Mouse (Mus musculus): ENCODE data around the gene Zc3h12d. TPM values are rescaled to one million over a fixed set of nuclear protein-coding genes. Genes with fewer than 3 reads are reported as not detected.

Zc3h12d gene
- total RNA-seq, 1 experiment, result 0.04 TPM

GRCm38 (mm10) chr10:7843181-7843580 is 10.9 kb downstream of the Zc3h12d start:
- TF ChIP-seq CHD2 (IDR thresholded peaks at IDR 0.05; ENCODE audit: low read depth, low read length) (no peak), MAFK (IDR thresholded peaks at IDR 0.05; ENCODE audit: insufficient read depth, low read depth, low read length) (no peak), ZC3H11A (IDR thresholded peaks at IDR 0.05; ENCODE audit: borderline replicate concordance, low read depth, low read length) (no peak), HCFC1 (IDR thresholded peaks at IDR 0.05; ENCODE audit: borderline replicate concordance, insufficient read depth, low read length) (no peak), ZNF384 (IDR thresholded peaks at IDR 0.05; ENCODE audit: low read depth, low read length) (no peak)
- Histone ChIP-seq H3K4me1 (ENCODE audit: control insufficient read depth in 2 of 2, insufficient read depth in 2 of 2, low read length in 2 of 2, poor library complexity in 1 of 2) (no peaks in the 10 kb centered on the region), H3K9me3 (ENCODE audit: control insufficient read depth, insufficient read depth, low read depth, low read length) (no peaks in the 10 kb centered on the region), H3K36me3 (ENCODE audit: control insufficient read depth, insufficient read depth, low read length, poor library complexity, severe bottlenecking) (no peaks in the 10 kb centered on the region), H3K4me3 (ENCODE audit: insufficient read depth in 1 of 2, low read depth in 1 of 2, low read length in 2 of 2, poor library complexity in 1 of 2, severe bottlenecking in 1 of 2) (no peak overlapping the region), H3K27ac (ENCODE audit: insufficient read depth, low read depth, low read length, poor library complexity, severe bottlenecking) (no peak overlapping the region), H3K9ac (ENCODE audit: insufficient read depth, low read depth, low read length, poor library complexity, severe bottlenecking) (no peak overlapping the region)
- DNase-seq (ENCODE audit: low read depth, low spot score), result no peak
- in situ Hi-C loops (cut with MboI; ENCODE audit: low sequenced_read_pairs in 2 of 2, unreplicated experiment in 2 of 2), result no loop called here

GRCm38 (mm10) chr10:7844161-7844560 is 11.9 kb downstream of the Zc3h12d start:
- Histone ChIP-seq H3K27ac (ENCODE audit: insufficient read depth, low read depth, low read length, poor library complexity, severe bottlenecking) (no peak overlapping the region), H3K36me3 (ENCODE audit: control insufficient read depth, insufficient read depth, low read length, poor library complexity, severe bottlenecking) (no peaks in the 10 kb centered on the region), H3K9me3 (ENCODE audit: control insufficient read depth, insufficient read depth, low read depth, low read length) (no peaks in the 10 kb centered on the region), H3K4me3 (ENCODE audit: insufficient read depth in 1 of 2, low read depth in 1 of 2, low read length in 2 of 2, poor library complexity in 1 of 2, severe bottlenecking in 1 of 2) (no peak overlapping the region), H3K9ac (ENCODE audit: insufficient read depth, low read depth, low read length, poor library complexity, severe bottlenecking) (no peak overlapping the region), H3K4me1 (ENCODE audit: control insufficient read depth in 2 of 2, insufficient read depth in 2 of 2, low read length in 2 of 2, poor library complexity in 1 of 2) (no peaks in the 10 kb centered on the region)
- DNase-seq (ENCODE audit: low read depth, low spot score), result no peak
- in situ Hi-C loops (cut with MboI; ENCODE audit: low sequenced_read_pairs in 2 of 2, unreplicated experiment in 2 of 2), result no loop called here
- TF ChIP-seq HCFC1 (IDR thresholded peaks at IDR 0.05; ENCODE audit: borderline replicate concordance, insufficient read depth, low read length), result no peak
- TF ChIP-seq ZNF384 (IDR thresholded peaks at IDR 0.05; ENCODE audit: low read depth, low read length), result no peak
- TF ChIP-seq MAFK (IDR thresholded peaks at IDR 0.05; ENCODE audit: insufficient read depth, low read depth, low read length), result no peak
- no peak for TF ChIP-seq ZC3H11A (IDR thresholded peaks at IDR 0.05; ENCODE audit: borderline replicate concordance, low read depth, low read length)
- no peak for TF ChIP-seq CHD2 (IDR thresholded peaks at IDR 0.05; ENCODE audit: low read depth, low read length)

- Histone ChIP-seq H3K27ac (ENCODE audit: insufficient read depth, low read depth, low read length, poor library complexity, severe bottlenecking) (no peak overlapping the region), H3K9ac (ENCODE audit: insufficient read depth, low read depth, low read length, poor library complexity, severe bottlenecking) (no peak overlapping the region), H3K36me3 (ENCODE audit: control insufficient read depth, insufficient read depth, low read length, poor library complexity, severe bottlenecking) (no peaks in the 10 kb centered on the region), H3K4me1 (ENCODE audit: control insufficient read depth in 2 of 2, insufficient read depth in 2 of 2, low read length in 2 of 2, poor library complexity in 1 of 2) (no peaks in the 10 kb centered on the region), H3K9me3 (ENCODE audit: control insufficient read depth, insufficient read depth, low read depth, low read length) (no peaks in the 10 kb centered on the region), H3K4me3 (ENCODE audit: insufficient read depth in 1 of 2, low read depth in 1 of 2, low read length in 2 of 2, poor library complexity in 1 of 2, severe bottlenecking in 1 of 2) (no peak overlapping the region)
- DNase-seq (ENCODE audit: low read depth, low spot score), result no peak
- in situ Hi-C loops (cut with MboI; ENCODE audit: low sequenced_read_pairs in 2 of 2, unreplicated experiment in 2 of 2), result no loop called here
- TF ChIP-seq ZNF384 (IDR thresholded peaks at IDR 0.05; ENCODE audit: low read depth, low read length) (no peak), CHD2 (IDR thresholded peaks at IDR 0.05; ENCODE audit: low read depth, low read length) (no peak), MAFK (IDR thresholded peaks at IDR 0.05; ENCODE audit: insufficient read depth, low read depth, low read length) (no peak), HCFC1 (IDR thresholded peaks at IDR 0.05; ENCODE audit: borderline replicate concordance, insufficient read depth, low read length) (no peak), ZC3H11A (IDR thresholded peaks at IDR 0.05; ENCODE audit: borderline replicate concordance, low read depth, low read length) (no peak)
Measured at GRCm38 (mm10) chr10:7845136-7845535, 12.9 kb downstream of the Zc3h12d start.

GRCm38 (mm10) chr10:7845991-7846390 is 13.7 kb downstream of the Zc3h12d start:
- Histone ChIP-seq H3K9me3 (ENCODE audit: control insufficient read depth, insufficient read depth, low read depth, low read length) (no peaks in the 10 kb centered on the region), H3K9ac (ENCODE audit: insufficient read depth, low read depth, low read length, poor library complexity, severe bottlenecking) (no peak overlapping the region), H3K4me3 (ENCODE audit: insufficient read depth in 1 of 2, low read depth in 1 of 2, low read length in 2 of 2, poor library complexity in 1 of 2, severe bottlenecking in 1 of 2) (no peak overlapping the region), H3K27ac (ENCODE audit: insufficient read depth, low read depth, low read length, poor library complexity, severe bottlenecking) (no peak overlapping the region), H3K36me3 (ENCODE audit: control insufficient read depth, insufficient read depth, low read length, poor library complexity, severe bottlenecking) (no peaks in the 10 kb centered on the region), H3K4me1 (ENCODE audit: control insufficient read depth in 2 of 2, insufficient read depth in 2 of 2, low read length in 2 of 2, poor library complexity in 1 of 2) (no peaks in the 10 kb centered on the region)
- in situ Hi-C loops (cut with MboI; ENCODE audit: low sequenced_read_pairs in 2 of 2, unreplicated experiment in 2 of 2), result no loop called here
- no peak for DNase-seq (ENCODE audit: low read depth, low spot score)
- TF ChIP-seq ZC3H11A (IDR thresholded peaks at IDR 0.05; ENCODE audit: borderline replicate concordance, low read depth, low read length) (no peak), ZNF384 (IDR thresholded peaks at IDR 0.05; ENCODE audit: low read depth, low read length) (no peak), CHD2 (IDR thresholded peaks at IDR 0.05; ENCODE audit: low read depth, low read length) (no peak), MAFK (IDR thresholded peaks at IDR 0.05; ENCODE audit: insufficient read depth, low read depth, low read length) (no peak), HCFC1 (IDR thresholded peaks at IDR 0.05; ENCODE audit: borderline replicate concordance, insufficient read depth, low read length) (no peak)

- H3K36me3 ChIP-seq (ENCODE audit: control insufficient read depth, insufficient read depth, low read length, poor library complexity, severe bottlenecking), result no peaks in the 10 kb centered on the region
- H3K4me3 ChIP-seq (ENCODE audit: insufficient read depth in 1 of 2, low read depth in 1 of 2, low read length in 2 of 2, poor library complexity in 1 of 2, severe bottlenecking in 1 of 2), result no peak overlapping the region
- H3K27ac ChIP-seq (ENCODE audit: insufficient read depth, low read depth, low read length, poor library complexity, severe bottlenecking), result no peak overlapping the region
- no peak for TF ChIP-seq CHD2 (IDR thresholded peaks at IDR 0.05; ENCODE audit: low read depth, low read length)
- TF ChIP-seq ZC3H11A (IDR thresholded peaks at IDR 0.05; ENCODE audit: borderline replicate concordance, low read depth, low read length), result no peak
- TF ChIP-seq HCFC1 (IDR thresholded peaks at IDR 0.05; ENCODE audit: borderline replicate concordance, insufficient read depth, low read length), result no peak
- TF ChIP-seq ZNF384 (IDR thresholded peaks at IDR 0.05; ENCODE audit: low read depth, low read length), result no peak
- no peak for TF ChIP-seq MAFK (IDR thresholded peaks at IDR 0.05; ENCODE audit: insufficient read depth, low read depth, low read length)
- DNase-seq (ENCODE audit: low read depth, low spot score), result no peak
- H3K9ac ChIP-seq (ENCODE audit: insufficient read depth, low read depth, low read length, poor library complexity, severe bottlenecking), result no peak overlapping the region
- H3K4me1 ChIP-seq (ENCODE audit: control insufficient read depth in 2 of 2, insufficient read depth in 2 of 2, low read length in 2 of 2, poor library complexity in 1 of 2), result no peaks in the 10 kb centered on the region
- in situ Hi-C loops (cut with MboI; ENCODE audit: low sequenced_read_pairs in 2 of 2, unreplicated experiment in 2 of 2), result no loop called here
- no peaks in the 10 kb centered on the region for H3K9me3 ChIP-seq (ENCODE audit: control insufficient read depth, insufficient read depth, low read depth, low read length)
Measured at GRCm38 (mm10) chr10:7847166-7847605, 14.9 kb downstream of the Zc3h12d start.

Data from ES-E14 (cell line).